Mouse (Mus musculus) MEL (cell line): ENCODE results near the gene Xrcc6. TPM values are rescaled to one million over a fixed set of nuclear protein-coding genes. Genes with fewer than 3 reads are reported as not detected.

ENCODE experiments used
- DNase-seq: peaks from one replicate; pipeline ENCODE4 v3.0.0; 2011; ENCODE audit warnings: low read depth, low spot score
- H3K27ac ChIP-seq: 2 replicates; pipeline ENCODE4 v1.5.1; 2012; ENCODE audit warnings: low read depth, mild to moderate bottlenecking, control low read depth, low read length, moderate library complexity; ENCODE audit not compliant: control insufficient read depth
- H3K27me3 ChIP-seq, 2 experiments: fragments of 150-350 bp in 1 of 2; sonication (generic) in 1 of 2; 2 replicates each; pipeline ENCODE4 v1.6.1; 2012; ENCODE audit warnings: low read length in 2 of 2, mild to moderate bottlenecking in 2 of 2, improper control_type of control experiment in 1 of 2, moderate library complexity in 1 of 2; ENCODE audit not compliant: insufficient read depth in 2 of 2, control insufficient read depth in 1 of 2
- H3K36me3 ChIP-seq, 2 experiments: 2 replicates each; pipeline ENCODE4 v1.6.1; 2012 to 2014; ENCODE audit warnings: low read length in 2 of 2, improper control_type of control experiment in 1 of 2, inconsistent platforms in 1 of 2, mild to moderate bottlenecking in 1 of 2; ENCODE audit not compliant: insufficient read depth in 2 of 2, control insufficient read depth in 1 of 2
- H3K4me1 ChIP-seq, 2 experiments: fragments of 150-350 bp in 1 of 2; sonication (generic) in 1 of 2; 2 replicates each; pipeline ENCODE4 v1.6.1; 2012; ENCODE audit warnings: low read length in 2 of 2, improper control_type of control experiment in 1 of 2, mild to moderate bottlenecking in 1 of 2; ENCODE audit not compliant: insufficient read depth in 2 of 2, control insufficient read depth in 1 of 2
- H3K4me3 ChIP-seq, 2 experiments: fragments of 150-350 bp in 1 of 2; sonication (generic) in 1 of 2; 2 replicates each; pipeline ENCODE4 v1.5.1; 2012; ENCODE audit warnings: low read depth in 2 of 2, low read length in 2 of 2, mild to moderate bottlenecking in 2 of 2, moderate library complexity in 2 of 2, control low read depth in 1 of 2, improper control_type of control experiment in 1 of 2; ENCODE audit not compliant: control insufficient read depth in 1 of 2, insufficient read depth in 1 of 2
- H3K79me2 ChIP-seq: 2 replicates; pipeline ENCODE4 v1.6.1; 2012; ENCODE audit warnings: mild to moderate bottlenecking, low read length, moderate library complexity; ENCODE audit not compliant: control insufficient read depth, poor library complexity, insufficient read depth
- H3K9ac ChIP-seq: 2 replicates; pipeline ENCODE4 v1.6.1; 2012; ENCODE audit warnings: low read depth, mild to moderate bottlenecking, control low read depth, low read length, moderate library complexity; ENCODE audit not compliant: control insufficient read depth, poor library complexity, severe bottlenecking
- H3K9me3 ChIP-seq: fragments of 150-350 bp; sonication (generic); replicated peaks from 2 replicates; pipeline ENCODE4 v1.6.1; 2012; ENCODE audit warnings: mild to moderate bottlenecking, low read length, improper control_type of control experiment, moderate library complexity; ENCODE audit not compliant: insufficient read depth
- BHLHE40 ChIP-seq: IDR thresholded peaks from 2 replicates; pipeline ENCODE4 v1.6.1; 2012; ENCODE audit warnings: low read depth, mild to moderate bottlenecking, inconsistent platforms, low read length, improper control_type of control experiment, borderline replicate concordance
- CHD1 ChIP-seq: IDR thresholded peaks from 2 replicates; pipeline ENCODE4 v1.6.1; 2012; ENCODE audit warnings: low read depth, mild to moderate bottlenecking, inconsistent platforms, low read length, improper control_type of control experiment
- CTCF ChIP-seq, 3 experiments: IDR thresholded peaks in 2 of 3; conservative IDR thresholded peaks in 1 of 3; 2 replicates each; pipeline ENCODE4 v1.5.1; 2011 to 2012; ENCODE audit warnings: low read length in 3 of 3, low read depth in 2 of 3, mild to moderate bottlenecking in 2 of 3, improper control_type of control experiment in 1 of 3, inconsistent platforms in 1 of 3, mixed read lengths in 1 of 3, moderate library complexity in 1 of 3; ENCODE audit not compliant: control insufficient read depth in 1 of 3, insufficient read depth in 1 of 3, poor library complexity in 1 of 3, severe bottlenecking in 1 of 3
- E2F4 ChIP-seq: IDR thresholded peaks from 2 replicates; pipeline ENCODE4 v1.6.1; 2011; ENCODE audit warnings: low read depth, low read length, improper control_type of control experiment, borderline replicate concordance
- GABPA ChIP-seq: IDR thresholded peaks from 2 replicates; pipeline ENCODE4 v1.6.1; 2012; ENCODE audit warnings: low read depth, mild to moderate bottlenecking, inconsistent platforms, low read length, improper control_type of control experiment, moderate library complexity
- GATA1 ChIP-seq: IDR thresholded peaks from 2 replicates; pipeline ENCODE4 v1.6.1; 2011; ENCODE audit warnings: low read depth, low read length, improper control_type of control experiment
- KAT2A ChIP-seq: conservative IDR thresholded peaks from 2 replicates; pipeline ENCODE4 v1.6.1; 2012; ENCODE audit warnings: low read depth, low read length, improper control_type of control experiment, inconsistent platforms
- MAFK ChIP-seq: IDR thresholded peaks from 2 replicates; pipeline ENCODE4 v1.6.1; 2011; ENCODE audit warnings: low read depth, mild to moderate bottlenecking, low read length, improper control_type of control experiment, borderline replicate concordance
- MAX ChIP-seq: IDR thresholded peaks from 2 replicates; pipeline ENCODE4 v1.6.1; 2011; ENCODE audit warnings: low read length, improper control_type of control experiment
- MAZ ChIP-seq: IDR thresholded peaks from 2 replicates; pipeline ENCODE4 v1.6.1; 2012; ENCODE audit warnings: low read depth, mild to moderate bottlenecking, inconsistent platforms, low read length, improper control_type of control experiment
- MXI1 ChIP-seq: IDR thresholded peaks from 2 replicates; pipeline ENCODE4 v1.6.1; 2011; ENCODE audit warnings: mild to moderate bottlenecking, low read depth, low read length, improper control_type of control experiment
- MYB ChIP-seq: IDR thresholded peaks from 2 replicates; pipeline ENCODE4 v1.6.1; 2011; ENCODE audit warnings: mild to moderate bottlenecking, low read depth, low read length, improper control_type of control experiment
- NRF1 ChIP-seq: IDR thresholded peaks from 2 replicates; pipeline ENCODE4 v1.6.1; 2014; ENCODE audit warnings: low read depth, mild to moderate bottlenecking, inconsistent platforms, low read length, improper control_type of control experiment, moderate library complexity; ENCODE audit not compliant: poor library complexity, insufficient read depth, severe bottlenecking
- POLR2A ChIP-seq, 2 experiments: IDR thresholded peaks; 2 replicates each; pipeline ENCODE4 v1.6.1; 2011 to 2012; ENCODE audit warnings: low read length in 2 of 2, mild to moderate bottlenecking in 2 of 2, control low read depth in 1 of 2, improper control_type of control experiment in 1 of 2, low read depth in 1 of 2, moderate library complexity in 1 of 2; ENCODE audit not compliant: control insufficient read depth in 1 of 2, insufficient read depth in 1 of 2, poor library complexity in 1 of 2
- POLR2AphosphoS2 ChIP-seq: IDR thresholded peaks from 2 replicates; pipeline ENCODE4 v1.6.1; 2011; ENCODE audit warnings: low read length, improper control_type of control experiment
- RAD21 ChIP-seq: IDR thresholded peaks from 2 replicates; pipeline ENCODE4 v1.6.1; 2011; ENCODE audit warnings: mild to moderate bottlenecking, low read depth, low read length, improper control_type of control experiment
- RCOR1 ChIP-seq: IDR thresholded peaks from 2 replicates; pipeline ENCODE4 v1.6.1; 2012; ENCODE audit warnings: low read depth, mild to moderate bottlenecking, inconsistent platforms, low read length, improper control_type of control experiment
- TCF12 ChIP-seq: IDR thresholded peaks from 2 replicates; pipeline ENCODE4 v1.6.1; 2014; ENCODE audit warnings: low read depth, mild to moderate bottlenecking, inconsistent platforms, low read length, improper control_type of control experiment, moderate library complexity
- UBTF ChIP-seq: IDR thresholded peaks from 2 replicates; pipeline ENCODE4 v1.6.1; 2012; ENCODE audit warnings: low read depth, mild to moderate bottlenecking, inconsistent platforms, low read length, improper control_type of control experiment, moderate library complexity, borderline replicate concordance; ENCODE audit not compliant: insufficient read depth
- USF1 ChIP-seq: IDR thresholded peaks from 2 replicates; pipeline ENCODE4 v1.6.1; 2014; ENCODE audit warnings: low read depth, mild to moderate bottlenecking, inconsistent platforms, low read length, improper control_type of control experiment, moderate library complexity
- USF2 ChIP-seq, 2 experiments: IDR thresholded peaks; 2 replicates each; pipeline ENCODE4 v1.6.1; 2011 to 2012; ENCODE audit warnings: improper control_type of control experiment in 2 of 2, low read length in 2 of 2, borderline replicate concordance in 1 of 2, inconsistent platforms in 1 of 2, low read depth in 1 of 2, mild to moderate bottlenecking in 1 of 2; ENCODE audit not compliant: insufficient read depth in 1 of 2
- ZKSCAN1 ChIP-seq: IDR thresholded peaks from 2 replicates; pipeline ENCODE4 v1.6.1; 2012; ENCODE audit warnings: low read depth, mild to moderate bottlenecking, inconsistent platforms, low read length, improper control_type of control experiment, moderate library complexity
- polyA plus RNA-seq, 2 experiments: library from polyadenylated mRNA; stranded (reverse) in 1 of 2; unstranded in 1 of 2; fragments of >175 nt in 1 of 2; fragments of >200 nt in 1 of 2; gene quantifications; 2 replicates each; pipeline versions ENCODE4 v1.2.1 to v1.2.4; 2012; ENCODE audit warnings: low replicate concordance in 2 of 2, low read depth in 1 of 2; ENCODE audit not compliant: insufficient read length in 2 of 2, insufficient read depth in 1 of 2, missing spikeins in 1 of 2
- total RNA-seq: library from RNA; depleted of rRNA; stranded (reverse); fragments of 300-350 nt; gene quantifications from 2 replicates; pipeline ENCODE4 v1.2.3, GENCODE M21; 2012

Xrcc6 gene
- total and polyA plus RNA-seq, 3 experiments: 108 TPM; not detected in 1

DNA sequence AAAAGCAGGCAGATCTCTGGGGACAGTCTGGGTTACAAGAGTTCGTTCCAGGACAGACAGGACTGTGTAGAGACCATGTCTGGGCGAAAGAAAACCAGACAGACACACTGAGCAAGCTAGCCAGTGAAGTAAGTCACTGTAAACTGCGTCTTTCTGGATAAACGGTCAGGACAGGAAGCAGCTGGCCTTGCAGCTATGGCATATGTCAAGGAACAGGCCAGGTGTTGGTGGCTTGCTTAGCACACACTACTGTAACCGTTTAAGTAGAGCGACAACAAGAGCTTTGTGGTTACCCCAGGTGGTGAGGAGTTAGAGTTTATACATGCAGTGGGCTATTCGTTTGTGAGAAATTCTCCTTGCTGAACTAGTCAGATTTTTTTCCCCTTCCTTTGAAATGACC lies 40.1 kb downstream of the Xrcc6 start:
- H3K4me3 ChIP-seq: no peak overlapping the region
- no peak overlapping the region for H3K27ac ChIP-seq
- H3K27me3 ChIP-seq: no peaks in the 10 kb centered on the region
- peaks cover 0 to 26% of the 10 kb centered on the region in 2 experiments; a peak in 2 of 4 replicates for H3K36me3 ChIP-seq
- H3K4me1 ChIP-seq: no peaks in the 10 kb centered on the region
- no peak for TF ChIP-seq TCF12
- no peak for TF ChIP-seq GABPA
- TF ChIP-seq BHLHE40: no peak
- TF ChIP-seq KAT2A: no peak
- no peak for TF ChIP-seq UBTF
- TF ChIP-seq USF2 (IDR thresholded peaks at IDR 0.05; ENCODE audit: borderline replicate concordance in 1 of 2, insufficient read depth in 1 of 2, low read depth in 1 of 2, low read length in 2 of 2): no peak
- TF ChIP-seq MYB: no peak
- no peak for TF ChIP-seq CHD1
- TF ChIP-seq RCOR1: no peak
- TF ChIP-seq E2F4: no peak
- no peak for DNase-seq
- H3K9ac ChIP-seq: no peak overlapping the region
- no peaks in the 10 kb centered on the region for H3K9me3 ChIP-seq
- no peaks in the 10 kb centered on the region for H3K79me2 ChIP-seq

- Histone ChIP-seq H3K27me3 (no peaks in the 10 kb centered on the region), H3K79me2 (no peaks in the 10 kb centered on the region), H3K36me3 (peaks cover 0 to 19% of the 10 kb centered on the region in 2 experiments; a peak in 2 of 4 replicates), H3K4me3 (no peak overlapping the region), H3K9me3 (no peaks in the 10 kb centered on the region), H3K9ac (no peak overlapping the region), H3K27ac (no peak overlapping the region), H3K4me1 (no peaks in the 10 kb centered on the region)
- TF ChIP-seq POLR2AphosphoS2 (no peak), UBTF (no peak), NRF1 (no peak), POLR2A (IDR thresholded peaks at IDR 0.05; ENCODE audit: control insufficient read depth in 1 of 2, insufficient read depth in 1 of 2, low read depth in 1 of 2, low read length in 2 of 2, poor library complexity in 1 of 2) (no peak), GATA1 (no peak), ZKSCAN1 (no peak), CHD1 (no peak), RAD21 (no peak), MAX (no peak), MAFK (no peak), MXI1 (no peak), MAZ (no peak), BHLHE40 (no peak), GABPA (no peak), USF1 (no peak), CTCF (IDR thresholded peaks at IDR 0.05 in 2 of 3, conservative IDR thresholded peaks at IDR 0.05 in 1 of 3; ENCODE audit: control insufficient read depth in 1 of 3, insufficient read depth in 1 of 3, low read depth in 2 of 3, low read length in 3 of 3, poor library complexity in 1 of 3, severe bottlenecking in 1 of 3) (no peak)
- DNase-seq: no peak
These were observed 44.8 kb downstream of the Xrcc6 start for GRCm38 (mm10) chr15:82032386-82032785.
